Mouse (Mus musculus): Measurements from ENCODE around the gene Podn.

Gene Podn

GRCm38 (mm10) chr4:108052673-108053072, 43.6 kb downstream of the Podn start:
- in situ Hi-C loops (cut with MboI; ENCODE audit: unreplicated experiment in 2 of 2), result no loop called here

- in situ Hi-C loops (cut with MboI; ENCODE audit: unreplicated experiment in 2 of 2), result no loop called here
Observed at GRCm38 (mm10) chr4:108051687-108052274, 44.5 kb downstream of the Podn start.

- in situ Hi-C loops (cut with MboI; ENCODE audit: unreplicated experiment in 2 of 2), result no loop called here
Observed at GRCm38 (mm10) chr4:108046136-108046535, 50.1 kb downstream of the Podn start.

- in situ Hi-C loops (cut with MboI; ENCODE audit: unreplicated experiment in 2 of 2), result no loop called here
Observed at GRCm38 (mm10) chr4:108045136-108046107, 50.8 kb downstream of the Podn start.

- in situ Hi-C loops (cut with MboI; ENCODE audit: unreplicated experiment in 2 of 2), result no loop called here
Observed at GRCm38 (mm10) chr4:108037027-108037426, 59.2 kb downstream of the Podn start.

GRCm38 (mm10) chr4:108033041-108033764, 63.0 kb downstream of the Podn start:
- in situ Hi-C loops (cut with MboI; ENCODE audit: unreplicated experiment in 2 of 2), result no loop called here

- in situ Hi-C loops (cut with MboI; ENCODE audit: unreplicated experiment in 2 of 2), result no loop called here
Observed at GRCm38 (mm10) chr4:108032352-108032849, 63.8 kb downstream of the Podn start.

GRCm38 (mm10) chr4:108031502-108032351, 64.5 kb downstream of the Podn start:
- in situ Hi-C loops (cut with MboI; ENCODE audit: unreplicated experiment in 2 of 2), result no loop called here

- in situ Hi-C loops (cut with MboI; ENCODE audit: unreplicated experiment in 2 of 2), result no loop called here
Observed at GRCm38 (mm10) chr4:108030888-108031501, 65.2 kb downstream of the Podn start.

- in situ Hi-C loops (cut with MboI; ENCODE audit: unreplicated experiment in 2 of 2), result no loop called here
Observed at GRCm38 (mm10) chr4:108026193-108026592, 70.1 kb downstream of the Podn start.

- in situ Hi-C loops (cut with MboI; ENCODE audit: unreplicated experiment in 2 of 2), result no loop called here
Observed at GRCm38 (mm10) chr4:108025269-108025668, 71.0 kb downstream of the Podn start.

GRCm38 (mm10) chr4:108024641-108025040, 71.6 kb downstream of the Podn start:
- in situ Hi-C loops (cut with MboI; ENCODE audit: unreplicated experiment in 2 of 2), result no loop called here

GRCm38 (mm10) chr4:108023186-108023585, 73.1 kb downstream of the Podn start:
- in situ Hi-C loops (cut with MboI; ENCODE audit: unreplicated experiment in 2 of 2), result no loop called here

GRCm38 (mm10) chr4:108020178-108020577, 76.1 kb downstream of the Podn start:
- in situ Hi-C loops (cut with MboI; ENCODE audit: unreplicated experiment in 2 of 2), result no loop called here

GRCm38 (mm10) chr4:108018961-108019921, 77.0 kb downstream of the Podn start:
- in situ Hi-C loops (cut with MboI; ENCODE audit: unreplicated experiment in 2 of 2), result no loop called here

- in situ Hi-C loops (cut with MboI; ENCODE audit: unreplicated experiment in 2 of 2), result no loop called here
Observed at GRCm38 (mm10) chr4:108018241-108018923, 77.9 kb downstream of the Podn start.

GRCm38 (mm10) chr4:108017839-108018238, 78.4 kb downstream of the Podn start:
- in situ Hi-C loops (cut with MboI; ENCODE audit: unreplicated experiment in 2 of 2), result no loop called here

- in situ Hi-C loops (cut with MboI; ENCODE audit: unreplicated experiment in 2 of 2), result no loop called here
Observed at GRCm38 (mm10) chr4:108016321-108016720, 79.9 kb downstream of the Podn start.

Data from v-Abl transformed pro-B cells (cell line).